Comparison of ENCODE assay signal across 9 mouse cellular contexts in genomic region chr1:152687099-152687730, GRCm38 (mm10).
DNase-seq lines count a peak whose midpoint lies in the region; ATAC-seq and TF ChIP-seq lines count a peak whose summit lies in the region.
"Had no signal": no experiment of that assay in that cellular context is flagged by ENCODE, and none has a peak within 500 bp of the region (broad histone marks: within the 10 kb centered on the region; RNA-seq: fewer than 3 reads in every experiment).

No protein-coding gene starts in this region.

- no peak overlapping the region for H3K27ac ChIP-seq in cerebellum, adult 2 months (ENCODE audit: insufficient read depth, low read length)

- DNase-seq in ovary, postnatal 36 days (ENCODE audit: low spot score) = peak; percentile 12
- no peak for DNase-seq in ovary, postnatal 14 days (ENCODE audit: low spot score)
- DNase-seq in heart, adult 9 months (ENCODE audit: low spot score in 2 of 2) = peak; percentile 55 to 63
- peak; percentile 71 for DNase-seq in kidney, postnatal 10 days
- peak; percentile 66 for DNase-seq in mesoderm, embryonic 11.5 days (ENCODE audit: low read depth, low spot score)
- DNase-seq in cerebellum, adult 2 months = no peak
- no peak for DNase-seq in left cerebral cortex, adult 9 months (ENCODE audit: low spot score in 2 of 2)

- H3K4me1 ChIP-seq in cerebellum, adult 2 months (ENCODE audit: control insufficient read depth, insufficient read depth, low read length) = no peaks in the 10 kb centered on the region

- no peak for ATAC-seq in CD4-positive, CD25-positive, alpha-beta regulatory T cell, adult 4 months
- ATAC-seq: Patski had no signal

- no peak overlapping the region for H3K4me3 ChIP-seq in cerebellum, adult 2 months (replicated peaks; ENCODE audit: insufficient read depth, low read depth, low read length)

- no peak for TF ChIP-seq CTCF in cerebellum, adult 2 months (IDR thresholded peaks at IDR 0.05; ENCODE audit: borderline replicate concordance, insufficient read depth, low read depth, low read length)

- no peak for TF ChIP-seq POLR2A in cerebellum, adult 2 months (IDR thresholded peaks at IDR 0.05; ENCODE audit: borderline replicate concordance, insufficient read depth, low read length)

- WGBS in cerebellum, adult 2 months = 42% methylated on average over 6 of the region's 6 CpGs

- no peaks in the 10 kb centered on the region for H3K27me3 ChIP-seq in cerebellum, adult 2 months (ENCODE audit: control insufficient read depth, insufficient read depth, low read length)
- H3K27me3 ChIP-seq: Patski had no signal

Comparison
In these comparisons a context has a peak if more than half of its experiments do, and no peak if none do; other contexts are left out.
1. DNase-seq: peak in ovary, postnatal 36 days (single experiment), heart, adult 9 months (2 of 2), kidney, postnatal 10 days (single experiment) and mesoderm, embryonic 11.5 days (single experiment); none in ovary, postnatal 14 days (single experiment), cerebellum, adult 2 months (0 of 2) and left cerebral cortex, adult 9 months (0 of 2).